Mouse (Mus musculus) E14TG2a.4 (cell line): ENCODE measurements at regions not wholly inside any gene's neighbourhood (a gene's known extent, or its start where the extent isn't known, plus 50 kb on each side); places are given as distances from the start of the nearest gene placed in this dataset.

Source experiments
- CTCF ChIP-seq: conservative IDR thresholded peaks from 2 replicates; pipeline ENCODE4 v1.5.1; 2014; ENCODE audit warnings: low read length
- NANOG ChIP-seq: IDR thresholded peaks from 2 replicates; pipeline ENCODE4 v1.6.1; 2014; ENCODE audit warnings: borderline replicate concordance, low read length, mixed read lengths
- POU5F1 ChIP-seq: IDR thresholded peaks from 2 replicates; pipeline ENCODE4 v1.6.1; 2014; ENCODE audit warnings: low read length, borderline replicate concordance

- TF ChIP-seq CTCF: no peak
- TF ChIP-seq NANOG: no peak
- TF ChIP-seq POU5F1: no peak
Measured at GRCm38 (mm10) chr7:115217255-115217654, 473.8 kb downstream of the Insc start.
